Mouse (Mus musculus) liver, embryonic 13.5 days (tissue): Measurements from ENCODE around the gene Mybph. TPM values are rescaled to one million over a fixed set of nuclear protein-coding genes. Genes with fewer than 3 reads are reported as not detected.

ENCODE experiments used
- polyA plus RNA-seq: library from polyadenylated mRNA; unstranded; fragments of >200 nt; fragmentation: Nextera tagmentation; extraction: Ambion mirVana; gene quantifications from 2 replicates; pipeline ENCODE4 v1.2.1, GENCODE M21; 2015

The Mybph gene
- polyA plus RNA-seq, 1 experiment from 2014 or later = 1.9 TPM

Other genes with a start within 250 kb of the Mybph start
- 2.2 and 2.5 TPM in 2 replicates for gene Fmod, start 156.2 kb upstream of the Mybph start, polyA plus RNA-seq
- 79.6 and 89.1 TPM in 2 replicates for gene Btg2, start 114.3 kb upstream of the Mybph start, polyA plus RNA-seq
- 0.08 and 0.12 TPM in 2 replicates for gene Chit1, start 82.2 kb upstream of the Mybph start, polyA plus RNA-seq
- 1.8 and 2.4 TPM in 2 replicates for gene Chil1, start 11.3 kb upstream of the Mybph start, polyA plus RNA-seq
- gene Adora1, start 42.0 kb downstream of the Mybph start, polyA plus RNA-seq = 0.12 and 0.13 TPM in 2 replicates
- gene Myog, start 96.5 kb downstream of the Mybph start, polyA plus RNA-seq = 2.7 and 4.1 TPM in 2 replicates
- 1.1 and 1.2 TPM in 2 replicates for gene Ppfia4, start 139.5 kb downstream of the Mybph start, polyA plus RNA-seq
- 58.8 and 67.9 TPM in 2 replicates for gene Tmem183a, start 168.5 kb downstream of the Mybph start, polyA plus RNA-seq
- not detected in 2 replicates for gene 4933406M09Rik, start 192.5 kb downstream of the Mybph start, polyA plus RNA-seq
- gene Cyb5r1, start 212.1 kb downstream of the Mybph start, polyA plus RNA-seq = 20.4 TPM in 2 replicates
- gene Adipor1, start 221.9 kb downstream of the Mybph start, polyA plus RNA-seq = 130 and 138 TPM in 2 replicates